Mouse (Mus musculus): ENCODE data around the gene Lrrc4c. TPM values are rescaled to one million over a fixed set of nuclear protein-coding genes. Genes with fewer than 3 reads are reported as not detected.

Lrrc4c gene
- polyA plus RNA-seq, 1 experiment from 2014 or later, result 24.3 TPM

- H3K9ac ChIP-seq (replicated peaks), result no peak overlapping the region
- WGBS, result 91% methylated on average over 2 of the region's 2 CpGs
- H3K36me3 ChIP-seq, result no peaks in the 10 kb centered on the region
- no peaks in the 10 kb centered on the region for H3K4me1 ChIP-seq
- H3K27me3 ChIP-seq, result no peaks in the 10 kb centered on the region
- H3K27ac ChIP-seq (replicated peaks), result no peak overlapping the region
- H3K9me3 ChIP-seq, result no peaks in the 10 kb centered on the region
- no peak for ATAC-seq (replicated peaks)
- H3K4me3 ChIP-seq, result no peak overlapping the region
- no peak overlapping the region for H3K4me2 ChIP-seq (replicated peaks)
Measured at GRCm38 (mm10) chr2:96573755-96574154, 255.8 kb downstream of the Lrrc4c start.

- Histone ChIP-seq H3K9ac (replicated peaks) (no peak overlapping the region), H3K4me3 (no peak overlapping the region), H3K9me3 (no peaks in the 10 kb centered on the region), H3K27ac (replicated peaks) (no peak overlapping the region), H3K36me3 (no peaks in the 10 kb centered on the region), H3K4me2 (replicated peaks) (no peak overlapping the region), H3K27me3 (no peaks in the 10 kb centered on the region), H3K4me1 (no peaks in the 10 kb centered on the region)
- WGBS, result 67% methylated on average over 8 of the region's 8 CpGs
- no peak for ATAC-seq (replicated peaks)
Measured at GRCm38 (mm10) chr2:96577701-96578100, 259.7 kb downstream of the Lrrc4c start.

GRCm38 (mm10) chr2:96580136-96580733, 262.3 kb downstream of the Lrrc4c start:
- no peak overlapping the region for H3K4me3 ChIP-seq

GRCm38 (mm10) chr2:96585665-96586064, 267.7 kb downstream of the Lrrc4c start:
- H3K4me2 ChIP-seq (replicated peaks), result no peak overlapping the region
- 0 out of 2 replicates have a peak, but pooled peaks cover 4% of the 10 kb centered on the region for H3K4me1 ChIP-seq
- no peak overlapping the region for H3K9ac ChIP-seq (replicated peaks)
- ATAC-seq (replicated peaks), result peak; percentile 87
- no peaks in the 10 kb centered on the region for H3K9me3 ChIP-seq
- H3K27ac ChIP-seq (replicated peaks), result no peak overlapping the region
- H3K27me3 ChIP-seq, result no peaks in the 10 kb centered on the region
- H3K36me3 ChIP-seq, result no peaks in the 10 kb centered on the region
- WGBS, result 2% methylated on average over 4 of the region's 4 CpGs
- H3K4me3 ChIP-seq, result no peak overlapping the region

More at GRCm38 (mm10) chr2:96580136-96580733, 262.3 kb downstream of the Lrrc4c start:
- Histone ChIP-seq H3K27me3 (no peaks in the 10 kb centered on the region), H3K27ac (replicated peaks) (no peak overlapping the region), H3K4me2 (replicated peaks) (no peak overlapping the region), H3K4me1 (no peaks in the 10 kb centered on the region), H3K36me3 (no peaks in the 10 kb centered on the region), H3K9ac (replicated peaks) (no peak overlapping the region), H3K9me3 (no peaks in the 10 kb centered on the region)
- ATAC-seq (replicated peaks), result no peak
- WGBS, result 48% methylated on average over 1 of the region's 1 CpGs

GRCm38 (mm10) chr2:96604801-96605200, 286.8 kb downstream of the Lrrc4c start:
- Histone ChIP-seq H3K27ac (replicated peaks) (no peak overlapping the region), H3K9ac (replicated peaks) (no peak overlapping the region), H3K4me3 (no peak overlapping the region), H3K4me2 (replicated peaks) (no peak overlapping the region), H3K27me3 (no peaks in the 10 kb centered on the region), H3K9me3 (no peaks in the 10 kb centered on the region), H3K36me3 (no peaks in the 10 kb centered on the region), H3K4me1 (no peaks in the 10 kb centered on the region)
- no peak for ATAC-seq (replicated peaks)
- 96% methylated on average over 3 of the region's 3 CpGs for WGBS

GRCm38 (mm10) chr2:96614121-96614520, 296.2 kb downstream of the Lrrc4c start:
- WGBS, result 91% methylated on average over 1 of the region's 1 CpGs
- ATAC-seq (replicated peaks), result no peak

GRCm38 (mm10) chr2:96618691-96619205, 300.8 kb downstream of the Lrrc4c start:
- Histone ChIP-seq H3K27me3 (no peaks in the 10 kb centered on the region), H3K4me2 (replicated peaks) (no peak overlapping the region), H3K4me1 (no peaks in the 10 kb centered on the region), H3K9me3 (no peaks in the 10 kb centered on the region), H3K4me3 (no peak overlapping the region), H3K27ac (replicated peaks) (no peak overlapping the region), H3K9ac (replicated peaks) (no peak overlapping the region), H3K36me3 (no peaks in the 10 kb centered on the region)
- ATAC-seq (replicated peaks), result no peak
- 63% methylated on average over 6 of the region's 6 CpGs for WGBS

More at GRCm38 (mm10) chr2:96614121-96614520, 296.2 kb downstream of the Lrrc4c start:
- Histone ChIP-seq H3K36me3 (no peaks in the 10 kb centered on the region), H3K4me3 (no peak overlapping the region), H3K4me2 (replicated peaks) (no peak overlapping the region), H3K9me3 (no peaks in the 10 kb centered on the region), H3K4me1 (no peaks in the 10 kb centered on the region), H3K9ac (replicated peaks) (no peak overlapping the region), H3K27ac (replicated peaks) (no peak overlapping the region), H3K27me3 (no peaks in the 10 kb centered on the region)

GRCm38 (mm10) chr2:96667113-96667512, 349.1 kb downstream of the Lrrc4c start:
- Histone ChIP-seq H3K9ac (replicated peaks) (no peak overlapping the region), H3K36me3 (no peaks in the 10 kb centered on the region), H3K4me3 (no peak overlapping the region), H3K27ac (replicated peaks) (no peak overlapping the region), H3K9me3 (no peaks in the 10 kb centered on the region), H3K27me3 (no peaks in the 10 kb centered on the region), H3K4me2 (replicated peaks) (no peak overlapping the region), H3K4me1 (peaks cover 3% of the 10 kb centered on the region; the same call in 1 of the 2 replicates)
- no peak for ATAC-seq (replicated peaks)
- WGBS, result 28% methylated on average over 4 of the region's 4 CpGs

- no peak for ATAC-seq (replicated peaks)
- no peaks in the 10 kb centered on the region for H3K9me3 ChIP-seq
- H3K9ac ChIP-seq (replicated peaks), result no peak overlapping the region
- 67% methylated on average over 4 of the region's 4 CpGs for WGBS
- no peaks in the 10 kb centered on the region for H3K4me1 ChIP-seq
- no peak overlapping the region for H3K27ac ChIP-seq (replicated peaks)
- no peaks in the 10 kb centered on the region for H3K36me3 ChIP-seq
- H3K4me2 ChIP-seq (replicated peaks), result no peak overlapping the region
- H3K27me3 ChIP-seq, result no peaks in the 10 kb centered on the region
- H3K4me3 ChIP-seq, result no peak overlapping the region
Measured at GRCm38 (mm10) chr2:96681806-96682205, 363.8 kb downstream of the Lrrc4c start.

- H3K4me3 ChIP-seq, result no peak overlapping the region
- no peak overlapping the region for H3K9ac ChIP-seq (replicated peaks)
- no peaks in the 10 kb centered on the region for H3K9me3 ChIP-seq
- no peaks in the 10 kb centered on the region for H3K4me1 ChIP-seq
- no peak overlapping the region for H3K4me2 ChIP-seq (replicated peaks)
- ATAC-seq (replicated peaks), result no peak
- no peak overlapping the region for H3K27ac ChIP-seq (replicated peaks)
- no peaks in the 10 kb centered on the region for H3K27me3 ChIP-seq
- H3K36me3 ChIP-seq, result no peaks in the 10 kb centered on the region
- 70% methylated on average over 1 of the region's 1 CpGs for WGBS
Measured at GRCm38 (mm10) chr2:96685328-96685727, 367.4 kb downstream of the Lrrc4c start.

- H3K4me3 ChIP-seq, result no peak overlapping the region
- ATAC-seq (replicated peaks), result no peak; the same call in 1 of the 2 replicates
- no peaks in the 10 kb centered on the region for H3K27me3 ChIP-seq
- no peaks in the 10 kb centered on the region for H3K9me3 ChIP-seq
- no peak overlapping the region for H3K27ac ChIP-seq (replicated peaks)
- H3K36me3 ChIP-seq, result no peaks in the 10 kb centered on the region
- H3K9ac ChIP-seq (replicated peaks), result no peak overlapping the region
- 4% methylated on average over 3 of the region's 3 CpGs for WGBS
- no peaks in the 10 kb centered on the region for H3K4me1 ChIP-seq
- no peak overlapping the region for H3K4me2 ChIP-seq (replicated peaks)
Measured at GRCm38 (mm10) chr2:96705004-96705403, 387.0 kb downstream of the Lrrc4c start.

GRCm38 (mm10) chr2:96707772-96708350, 389.9 kb downstream of the Lrrc4c start:
- H3K4me3 ChIP-seq, result no peak overlapping the region
- no peak for ATAC-seq (replicated peaks)

More at GRCm38 (mm10) chr2:96707772-96708350, 389.9 kb downstream of the Lrrc4c start:
- Histone ChIP-seq H3K9ac (replicated peaks) (no peak overlapping the region), H3K4me1 (no peaks in the 10 kb centered on the region), H3K36me3 (no peaks in the 10 kb centered on the region), H3K27me3 (no peaks in the 10 kb centered on the region), H3K27ac (replicated peaks) (no peak overlapping the region), H3K4me2 (replicated peaks) (no peak overlapping the region), H3K9me3 (no peaks in the 10 kb centered on the region)
- WGBS, result 67% methylated on average over 4 of the region's 4 CpGs

Data from forebrain, embryonic 15.5 days (tissue).